Mouse (Mus musculus) cerebellum, adult 2 months (tissue): ENCODE results near the gene Cyp21a1. TPM values are rescaled to one million over a fixed set of nuclear protein-coding genes. Genes with fewer than 3 reads are reported as not detected.
"Not testable (repeated sequence)": the region's sequence is repeated elsewhere in the genome, so short reads cannot be mapped to it uniquely, and the experiment has no call there.

Source experiments
- DNase-seq, 2 experiments: peaks; one replicate each; pipeline ENCODE4 v3.0.0; 2021
- H3K27ac ChIP-seq: fragments of 200-500 bp; 2 replicates; pipeline ENCODE4 v1.5.1; 2012; ENCODE audit warnings: low read length, control low read depth, inconsistent platforms; ENCODE audit not compliant: insufficient read depth
- H3K27me3 ChIP-seq: fragments of 200-500 bp; 2 replicates; pipeline ENCODE4 v1.6.1; 2012; ENCODE audit warnings: inconsistent platforms, mild to moderate bottlenecking, low read length, moderate library complexity; ENCODE audit not compliant: control insufficient read depth, insufficient read depth
- H3K4me1 ChIP-seq: fragments of 200-500 bp; 2 replicates; pipeline ENCODE4 v1.6.1; 2011; ENCODE audit warnings: low read length; ENCODE audit not compliant: control insufficient read depth, insufficient read depth
- H3K4me3 ChIP-seq: fragments of 200-500 bp; replicated peaks from 2 replicates; pipeline ENCODE3; 2011; ENCODE audit warnings: mild to moderate bottlenecking, low read depth, low read length, control low read depth; ENCODE audit not compliant: insufficient read depth
- CTCF ChIP-seq: fragments of 200-500 bp; IDR thresholded peaks from 2 replicates; pipeline ENCODE4 v1.5.1; 2011; ENCODE audit warnings: low read depth, mild to moderate bottlenecking, control low read depth, low read length, moderate library complexity, borderline replicate concordance; ENCODE audit not compliant: insufficient read depth
- POLR2A ChIP-seq: fragments of 200-500 bp; IDR thresholded peaks from 2 replicates; pipeline ENCODE4 v1.6.1; 2011; ENCODE audit warnings: low read length, control low read depth, borderline replicate concordance; ENCODE audit not compliant: insufficient read depth
- WGBS: fragments of 180-500 bp; shearing (Covaris S2); methylation state at CpG from one replicate; pipeline ENCODE4 v1.1.7; 2018; 5-methylcytosine and 5-hydroxymethylcytosine counted together
- polyA plus RNA-seq: library from polyadenylated mRNA; depleted of rRNA; stranded (reverse); fragments of >200 nt; gene quantifications from 2 replicates; pipeline ENCODE4 v1.2.3, GENCODE M21; 2012

The Cyp21a1 gene
- polyA plus RNA-seq, 1 experiment, result not detected

- DNase-seq, result no peak
- no peak overlapping the region for H3K4me3 ChIP-seq
- H3K4me1 ChIP-seq, result peaks cover 3% of the 10 kb centered on the region; the same call in 1 of the 2 replicates
- no peak overlapping the region for H3K27ac ChIP-seq
- TF ChIP-seq CTCF (no peak), POLR2A (no peak)
- no peaks in the 10 kb centered on the region for H3K27me3 ChIP-seq
- WGBS, result 51% methylated on average over 4 of the region's 4 CpGs
Measured at GRCm38 (mm10) chr17:34799531-34799925, 4.8 kb downstream of the Cyp21a1 start.

- 90% methylated on average over 17 of the region's 17 CpGs for WGBS
- no peak overlapping the region for H3K27ac ChIP-seq
- no peaks in the 10 kb centered on the region for H3K27me3 ChIP-seq
- H3K4me1 ChIP-seq, result peaks cover 3% of the 10 kb centered on the region; the same call in 1 of the 2 replicates
- H3K4me3 ChIP-seq, result no peak overlapping the region
- TF ChIP-seq CTCF (no peak), POLR2A (no peak)
- no peak for DNase-seq
Measured at GRCm38 (mm10) chr17:34798866-34799530, 5.4 kb downstream of the Cyp21a1 start.

GRCm38 (mm10) chr17:34798071-34798470 is 6.3 kb downstream of the Cyp21a1 start:
- not testable (repeated sequence) for DNase-seq, H3K27me3 ChIP-seq, H3K4me3 ChIP-seq, H3K27ac ChIP-seq, H3K4me1 ChIP-seq
- WGBS, result 67% methylated on average over 7 of the region's 7 CpGs

- not testable (repeated sequence) for H3K27me3 ChIP-seq, H3K4me1 ChIP-seq, H3K4me3 ChIP-seq, H3K27ac ChIP-seq, DNase-seq
- WGBS, result 86% methylated on average over 10 of the region's 10 CpGs
Measured at GRCm38 (mm10) chr17:34797211-34797995, 7.0 kb downstream of the Cyp21a1 start.

GRCm38 (mm10) chr17:34796311-34797140 is 7.8 kb downstream of the Cyp21a1 start:
- Histone ChIP-seq H3K27me3 (no peaks in the 10 kb centered on the region), H3K4me3 (no peak overlapping the region), H3K4me1 (peaks cover 3% of the 10 kb centered on the region; the same call in 1 of the 2 replicates), H3K27ac (no peak overlapping the region)
- TF ChIP-seq POLR2A (no peak), CTCF (no peak)
- WGBS, result 84% methylated on average over 8 of the region's 8 CpGs
- DNase-seq, result no peak

- no peaks in the 10 kb centered on the region for H3K27me3 ChIP-seq
- peaks cover 3% of the 10 kb centered on the region; the same call in 1 of the 2 replicates for H3K4me1 ChIP-seq
- DNase-seq, result peak; percentile 19 to 46
- H3K27ac ChIP-seq, result no peak overlapping the region
- 59% methylated on average over 9 of the region's 9 CpGs for WGBS
- TF ChIP-seq POLR2A (no peak), CTCF (peak; percentile 48; the same call in 1 of the 2 replicates)
- H3K4me3 ChIP-seq, result no peak overlapping the region
Measured at GRCm38 (mm10) chr17:34795633-34796032, 8.7 kb downstream of the Cyp21a1 start.

- Histone ChIP-seq H3K27me3 (no peaks in the 10 kb centered on the region), H3K4me3 (no peak overlapping the region), H3K27ac (no peak overlapping the region), H3K4me1 (peaks cover 3% of the 10 kb centered on the region; the same call in 1 of the 2 replicates)
- TF ChIP-seq POLR2A (no peak), CTCF (no peak)
- no peak for DNase-seq
- 77% methylated on average over 10 of the region's 10 CpGs for WGBS
Measured at GRCm38 (mm10) chr17:34795016-34795415, 9.3 kb downstream of the Cyp21a1 start.
